Mouse (Mus musculus) mouse embryonic stem cell (cell line): ENCODE data around the gene Dscam.

Experiments used
- in situ Hi-C, 2 experiments: fragments of 300-500 bp; cut with MboI; formaldehyde crosslinking; loops; 1 replicate in 1 of 2; 3 replicates in 1 of 2; pipeline ENCODE4 v1.14.3; 2019 to 2020; ENCODE audit warnings: low sequenced_read_pairs in 2 of 2, low pct_unique_long_range_greater_than_20kb in 1 of 2, mixed read lengths in 1 of 2; ENCODE audit not compliant: unreplicated experiment in 1 of 2

The Dscam gene

GRCm38 (mm10) chr16:97135003-97135827, 35.3 kb downstream of the Dscam start:
- in situ Hi-C loops, result no loop called here

GRCm38 (mm10) chr16:97127296-97127695, 43.3 kb downstream of the Dscam start:
- in situ Hi-C loops, result no loop called here

GRCm38 (mm10) chr16:97110028-97110427, 60.5 kb downstream of the Dscam start:
- in situ Hi-C loops, result no loop called here

GRCm38 (mm10) chr16:97105266-97105665, 65.3 kb downstream of the Dscam start:
- in situ Hi-C loops, result no loop called here

GRCm38 (mm10) chr16:97103046-97103445, 67.5 kb downstream of the Dscam start:
- in situ Hi-C loops, result no loop called here

- in situ Hi-C loops, result no loop called here
Observed at GRCm38 (mm10) chr16:97100091-97100490, 70.5 kb downstream of the Dscam start.

- in situ Hi-C loops, result no loop called here
Observed at GRCm38 (mm10) chr16:97098508-97098907, 72.0 kb downstream of the Dscam start.

GRCm38 (mm10) chr16:97096709-97097108, 73.8 kb downstream of the Dscam start:
- in situ Hi-C loops, result no loop called here

- in situ Hi-C loops, result no loop called here
Observed at GRCm38 (mm10) chr16:97095496-97095895, 75.1 kb downstream of the Dscam start.

GRCm38 (mm10) chr16:97089339-97089738, 81.2 kb downstream of the Dscam start:
- in situ Hi-C loops, result no loop called here

GRCm38 (mm10) chr16:97083694-97084093, 86.9 kb downstream of the Dscam start:
- in situ Hi-C loops, result no loop called here

GRCm38 (mm10) chr16:97075920-97076572, 94.5 kb downstream of the Dscam start:
- in situ Hi-C loops, result no loop called here

- in situ Hi-C loops, result no loop called here
Observed at GRCm38 (mm10) chr16:97075137-97075902, 95.2 kb downstream of the Dscam start.

- in situ Hi-C loops, result no loop called here
Observed at GRCm38 (mm10) chr16:97073847-97074246, 96.7 kb downstream of the Dscam start.

- in situ Hi-C loops, result no loop called here
Observed at GRCm38 (mm10) chr16:97072624-97073023, 97.9 kb downstream of the Dscam start.

GRCm38 (mm10) chr16:97066856-97067255, 103.7 kb downstream of the Dscam start:
- in situ Hi-C loops, result no loop called here

GRCm38 (mm10) chr16:97062207-97062606, 108.3 kb downstream of the Dscam start:
- in situ Hi-C loops, result no loop called here

GRCm38 (mm10) chr16:97061390-97061789, 109.2 kb downstream of the Dscam start:
- in situ Hi-C loops, result no loop called here

GRCm38 (mm10) chr16:97060736-97061135, 109.8 kb downstream of the Dscam start:
- in situ Hi-C loops, result no loop called here
